Mouse (Mus musculus): ENCODE data around the gene Pebp1. TPM values are rescaled to one million over a fixed set of nuclear protein-coding genes. Genes with fewer than 3 reads are reported as not detected.

The Pebp1 gene
- polyA plus RNA-seq, 1 experiment from 2014 or later: 884 TPM

DNA sequence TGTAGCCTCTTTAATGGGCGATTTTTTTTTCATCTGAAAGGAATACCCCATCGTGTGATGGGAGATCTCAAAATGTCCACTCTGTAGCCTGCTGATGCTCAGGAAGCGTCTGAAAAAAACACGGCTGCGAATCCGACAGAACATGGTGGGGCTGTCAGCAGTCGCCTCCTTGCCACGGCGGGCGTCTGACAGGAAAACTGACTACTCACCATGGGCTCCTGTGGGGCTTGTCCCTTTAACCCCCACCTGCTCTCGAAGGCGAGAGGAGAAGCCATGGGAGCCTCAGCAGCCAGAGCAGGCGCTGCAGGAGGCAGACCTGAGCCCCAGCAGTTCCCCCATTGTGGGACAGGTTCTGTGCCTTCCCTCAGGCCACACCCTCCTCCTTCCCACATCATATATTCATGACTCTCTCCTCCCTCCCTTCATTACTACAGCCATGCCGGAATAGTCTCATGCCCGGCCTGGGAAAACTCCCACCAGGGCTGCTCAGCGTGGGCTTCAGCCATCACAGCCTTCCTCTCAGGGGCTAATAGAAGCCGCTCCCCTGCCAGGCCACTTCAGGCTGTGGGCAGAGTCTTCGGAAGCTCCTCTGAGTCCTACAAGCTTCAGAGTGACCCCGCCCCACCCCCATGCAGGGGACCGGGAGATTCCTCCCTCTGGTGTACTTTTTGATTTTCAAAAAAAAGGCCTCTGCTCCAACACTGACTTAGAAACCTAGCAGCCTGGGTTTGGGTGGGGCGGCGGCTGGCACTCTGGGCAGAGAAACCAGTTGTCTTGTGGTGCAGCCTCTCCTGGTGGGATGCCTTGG is 44.5 kb downstream of the Pebp1 start:
- H3K27me3 ChIP-seq (ENCODE audit: control insufficient read depth, insufficient read depth, low read length): peaks cover 5% of the 10 kb centered on the region; the same call in 1 of the 2 replicates
- no peak overlapping the region for H3K4me3 ChIP-seq (ENCODE audit: low read depth, low read length)
- no peaks in the 10 kb centered on the region for H3K36me3 ChIP-seq (ENCODE audit: control insufficient read depth, insufficient read depth, low read length)
- DNase-seq (ENCODE audit: low spot score) (no peak), ATAC-seq (ENCODE audit: insufficient number of reproducible peaks, low FRiP score, low TSS enrichment, low read depth) (no peak)
- H3K4me2 ChIP-seq (ENCODE audit: low read depth, severe bottlenecking): peak overlapping the region; percentile 36
- no peaks in the 10 kb centered on the region for H3K9me3 ChIP-seq (ENCODE audit: control insufficient read depth, low read length)
- no peak overlapping the region for H3K27ac ChIP-seq (replicated peaks; ENCODE audit: low read depth, low read length)
- peaks cover 4% of the 10 kb centered on the region; the same call in 1 of the 2 replicates for H3K4me1 ChIP-seq (ENCODE audit: control insufficient read depth, insufficient read depth, low read length)
- no peak overlapping the region for H3K9ac ChIP-seq (ENCODE audit: low read length)
- WGBS: 25% methylated on average over 22 of the region's 22 CpGs

DNA sequence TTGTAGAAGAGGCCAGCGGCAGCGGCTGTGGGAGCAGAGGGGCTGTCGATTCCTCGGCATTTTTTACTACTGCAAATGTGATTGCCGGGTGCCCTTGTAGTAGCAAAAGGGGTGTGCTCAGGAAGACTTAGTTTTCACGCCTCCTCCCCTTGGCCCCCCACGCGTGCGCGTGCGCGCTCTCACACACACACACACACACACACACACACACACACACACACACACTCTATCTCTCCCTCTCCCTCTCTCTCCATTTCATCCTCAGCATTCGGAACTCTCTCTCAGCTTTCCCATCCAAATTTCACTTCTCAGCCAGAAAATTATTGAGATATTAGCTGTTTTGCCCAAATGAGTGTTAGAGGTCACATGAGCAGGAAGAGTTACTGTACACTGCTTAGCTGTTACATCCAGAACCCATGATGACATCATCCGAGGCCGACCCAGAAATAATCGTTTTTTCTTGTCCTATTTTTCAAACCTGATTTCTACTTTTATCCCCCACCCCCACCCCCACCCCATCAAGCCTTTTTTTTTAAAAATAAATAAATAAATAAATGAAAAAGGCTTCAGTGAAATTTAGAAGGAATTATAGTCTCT is 45.4 kb downstream of the Pebp1 start:
- DNase-seq (ENCODE audit: low spot score) (no peak), ATAC-seq (ENCODE audit: insufficient number of reproducible peaks, low FRiP score, low TSS enrichment, low read depth) (no peak)
- Histone ChIP-seq H3K4me1 (ENCODE audit: control insufficient read depth, insufficient read depth, low read length) (peaks cover 4% of the 10 kb centered on the region; the same call in 1 of the 2 replicates), H3K27me3 (ENCODE audit: control insufficient read depth, insufficient read depth, low read length) (peaks cover 5% of the 10 kb centered on the region; the same call in 1 of the 2 replicates), H3K9ac (ENCODE audit: low read length) (no peak overlapping the region), H3K4me2 (ENCODE audit: low read depth, severe bottlenecking) (no peak overlapping the region), H3K9me3 (ENCODE audit: control insufficient read depth, low read length) (no peaks in the 10 kb centered on the region), H3K4me3 (ENCODE audit: low read depth, low read length) (no peak overlapping the region), H3K36me3 (ENCODE audit: control insufficient read depth, insufficient read depth, low read length) (no peaks in the 10 kb centered on the region), H3K27ac (replicated peaks; ENCODE audit: low read depth, low read length) (no peak overlapping the region)
- 48% methylated on average over 14 of the region's 16 CpGs for WGBS

DNA sequence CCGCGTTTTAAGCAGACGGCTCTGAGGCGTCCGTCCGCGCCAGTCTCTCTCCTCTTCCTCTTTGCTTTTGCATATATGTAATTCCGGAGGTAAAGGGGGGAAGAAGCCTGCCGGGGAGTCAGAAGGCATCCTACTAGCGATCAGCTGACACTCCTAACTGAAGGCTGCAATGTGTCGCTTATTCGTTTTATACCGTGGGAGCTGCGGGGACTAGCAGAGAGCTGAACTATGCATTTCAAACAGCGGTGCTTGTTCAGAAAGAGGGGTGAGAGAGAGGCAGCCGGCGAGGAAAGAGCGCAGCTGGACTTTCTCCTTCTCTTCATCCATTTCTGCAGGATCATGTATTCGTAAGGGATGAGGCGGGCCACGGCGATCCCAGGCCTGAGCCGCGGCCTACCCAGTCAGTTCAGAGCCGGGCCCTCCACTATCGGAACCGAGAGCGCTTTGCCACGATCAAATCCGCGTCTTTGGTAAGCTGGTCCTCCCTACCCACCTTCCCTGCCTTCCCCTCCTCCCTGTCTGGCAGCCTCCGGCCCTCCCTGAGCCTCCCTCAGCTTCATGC is 46.6 kb downstream of the Pebp1 start:
- ATAC-seq (ENCODE audit: insufficient number of reproducible peaks, low FRiP score, low TSS enrichment, low read depth) (no peak), DNase-seq (ENCODE audit: low spot score) (peak; percentile 49)
- Histone ChIP-seq H3K4me2 (ENCODE audit: low read depth, severe bottlenecking) (peak overlapping the region; percentile 60), H3K4me3 (ENCODE audit: low read depth, low read length) (peak overlapping the region; percentile 26), H3K27ac (replicated peaks; ENCODE audit: low read depth, low read length) (no peak overlapping the region), H3K9me3 (ENCODE audit: control insufficient read depth, low read length) (no peaks in the 10 kb centered on the region), H3K4me1 (ENCODE audit: control insufficient read depth, insufficient read depth, low read length) (peaks cover 4% of the 10 kb centered on the region; the same call in 1 of the 2 replicates), H3K9ac (ENCODE audit: low read length) (no peak overlapping the region; the same call in 1 of the 2 replicates), H3K36me3 (ENCODE audit: control insufficient read depth, insufficient read depth, low read length) (no peaks in the 10 kb centered on the region), H3K27me3 (ENCODE audit: control insufficient read depth, insufficient read depth, low read length) (peaks cover 5% of the 10 kb centered on the region; the same call in 1 of the 2 replicates)
- WGBS: 2% methylated on average over 32 of the region's 32 CpGs

DNA sequence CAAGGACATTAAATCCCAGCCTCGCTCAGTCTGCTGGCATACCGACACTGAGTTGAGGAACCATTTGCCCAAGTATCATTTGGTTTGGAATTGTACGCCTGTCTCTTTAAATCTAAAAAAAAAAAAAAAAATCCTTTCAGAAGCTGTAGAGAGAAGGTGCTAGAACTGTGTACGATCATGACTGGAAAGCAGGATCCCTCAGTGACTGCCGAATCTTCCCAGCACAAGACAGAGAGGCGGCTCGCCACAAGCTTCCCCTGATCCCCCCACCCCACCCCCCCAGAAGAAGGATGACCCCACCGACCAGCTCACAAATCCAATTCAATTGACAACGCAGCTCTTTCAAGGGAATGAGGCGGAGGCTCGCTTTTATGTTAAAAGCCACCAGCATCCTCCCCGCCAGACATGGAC is 47.1 kb downstream of the Pebp1 start:
- WGBS: 7% methylated on average over 12 of the region's 12 CpGs
- Histone ChIP-seq H3K27me3 (ENCODE audit: control insufficient read depth, insufficient read depth, low read length) (peaks cover 5% of the 10 kb centered on the region; the same call in 1 of the 2 replicates), H3K27ac (replicated peaks; ENCODE audit: low read depth, low read length) (no peak overlapping the region), H3K36me3 (ENCODE audit: control insufficient read depth, insufficient read depth, low read length) (no peaks in the 10 kb centered on the region), H3K9me3 (ENCODE audit: control insufficient read depth, low read length) (no peaks in the 10 kb centered on the region), H3K4me2 (ENCODE audit: low read depth, severe bottlenecking) (peak overlapping the region; percentile 60), H3K4me3 (ENCODE audit: low read depth, low read length) (peak overlapping the region; percentile 26), H3K4me1 (ENCODE audit: control insufficient read depth, insufficient read depth, low read length) (peaks cover 4% of the 10 kb centered on the region; the same call in 1 of the 2 replicates), H3K9ac (ENCODE audit: low read length) (no peak overlapping the region; the same call in 1 of the 2 replicates)
- ATAC-seq (ENCODE audit: insufficient number of reproducible peaks, low FRiP score, low TSS enrichment, low read depth) (no peak), DNase-seq (ENCODE audit: low spot score) (no peak)

DNA sequence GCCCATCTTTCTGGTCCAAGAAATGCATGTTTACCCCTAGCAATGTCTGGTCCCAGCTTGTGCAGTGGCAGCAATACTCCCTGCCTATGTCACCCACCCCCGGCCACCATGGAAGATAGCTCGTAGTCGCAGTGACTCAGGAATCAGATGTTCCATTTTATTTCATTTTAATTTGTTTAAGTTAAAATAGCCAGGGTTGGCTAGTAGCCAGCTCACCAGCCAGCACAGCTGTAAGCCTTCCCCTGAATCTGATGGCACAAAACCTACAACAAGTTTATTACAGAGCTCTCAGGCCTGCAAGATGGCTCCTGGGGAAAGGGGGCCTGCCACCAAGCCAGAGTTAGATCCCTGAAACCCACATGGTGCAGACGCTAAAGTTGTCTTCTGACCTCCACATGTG is 48.3 kb downstream of the Pebp1 start:
- Histone ChIP-seq H3K27ac (replicated peaks; ENCODE audit: low read depth, low read length) (no peak overlapping the region), H3K4me2 (ENCODE audit: low read depth, severe bottlenecking) (no peak overlapping the region), H3K4me1 (ENCODE audit: control insufficient read depth, insufficient read depth, low read length) (peaks cover 4% of the 10 kb centered on the region; the same call in 1 of the 2 replicates), H3K36me3 (ENCODE audit: control insufficient read depth, insufficient read depth, low read length) (no peaks in the 10 kb centered on the region), H3K9ac (ENCODE audit: low read length) (no peak overlapping the region), H3K9me3 (ENCODE audit: control insufficient read depth, low read length) (no peaks in the 10 kb centered on the region), H3K4me3 (ENCODE audit: low read depth, low read length) (no peak overlapping the region), H3K27me3 (ENCODE audit: control insufficient read depth, insufficient read depth, low read length) (peaks cover 5% of the 10 kb centered on the region; the same call in 1 of the 2 replicates)
- no peak for DNase-seq (ENCODE audit: low spot score)
- WGBS: 86% methylated on average over 4 of the region's 4 CpGs
- ATAC-seq (ENCODE audit: insufficient number of reproducible peaks, low FRiP score, low TSS enrichment, low read depth): no peak

DNA sequence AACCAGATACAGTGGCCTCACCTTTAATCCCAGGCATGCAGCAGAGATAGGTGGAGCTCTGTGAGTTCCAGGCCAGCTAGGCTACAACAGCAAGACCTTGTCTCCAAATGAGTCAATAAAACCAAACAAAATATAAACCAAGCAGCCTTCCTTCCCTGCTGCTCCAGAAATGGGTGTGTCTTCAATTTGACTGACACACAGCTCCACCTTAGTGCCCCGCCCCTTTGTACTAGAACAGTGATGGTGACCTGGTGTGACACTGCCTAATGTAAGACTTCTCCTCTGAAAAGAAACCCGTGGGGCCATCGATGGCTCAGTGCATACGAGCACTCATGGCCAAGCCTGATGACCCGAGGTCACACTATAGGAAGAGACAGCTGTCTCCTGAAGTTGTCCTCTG is 50.9 kb downstream of the Pebp1 start:
- Histone ChIP-seq H3K9ac (ENCODE audit: low read length) (no peak overlapping the region), H3K27ac (replicated peaks; ENCODE audit: low read depth, low read length) (no peak overlapping the region), H3K36me3 (ENCODE audit: control insufficient read depth, insufficient read depth, low read length) (no peaks in the 10 kb centered on the region), H3K27me3 (ENCODE audit: control insufficient read depth, insufficient read depth, low read length) (no peaks in the 10 kb centered on the region), H3K4me2 (ENCODE audit: low read depth, severe bottlenecking) (no peak overlapping the region), H3K4me3 (ENCODE audit: low read depth, low read length) (no peak overlapping the region), H3K4me1 (ENCODE audit: control insufficient read depth, insufficient read depth, low read length) (no peaks in the 10 kb centered on the region), H3K9me3 (ENCODE audit: control insufficient read depth, low read length) (no peaks in the 10 kb centered on the region)
- no peak for DNase-seq (ENCODE audit: low spot score)
- 74% methylated on average over 5 of the region's 5 CpGs for WGBS
- ATAC-seq (ENCODE audit: insufficient number of reproducible peaks, low FRiP score, low TSS enrichment, low read depth): no peak

Other genes starting within 250 kb of the Pebp1 start
- 50.2 and 54.0 TPM in 2 replicates for gene Suds3, start 171.5 kb downstream of the Pebp1 start, polyA plus RNA-seq (2014; fragmentation: Nextera tagmentation; extraction: Ambion mirVana)
- 6.0 and 6.1 TPM in 2 replicates for gene Taok3, start 167.5 kb downstream of the Pebp1 start, polyA plus RNA-seq (2014; fragmentation: Nextera tagmentation; extraction: Ambion mirVana)
- 2.1 and 2.7 TPM in 2 replicates for gene Vsig10, start 31.5 kb upstream of the Pebp1 start, polyA plus RNA-seq (2014; fragmentation: Nextera tagmentation; extraction: Ambion mirVana)
- gene Wsb2, start 69.7 kb upstream of the Pebp1 start, polyA plus RNA-seq (2014; fragmentation: Nextera tagmentation; extraction: Ambion mirVana): 38.7 and 43.0 TPM in 2 replicates
- 121 and 123 TPM in 2 replicates for gene Rfc5, start 101.4 kb upstream of the Pebp1 start, polyA plus RNA-seq (2014; fragmentation: Nextera tagmentation; extraction: Ambion mirVana)
- gene Ksr2, start 126.4 kb upstream of the Pebp1 start, polyA plus RNA-seq (2014; fragmentation: Nextera tagmentation; extraction: Ambion mirVana): 0.06 and 0.11 TPM in 2 replicates